In genomic region chr17:29531757-29532384, GRCm38 (mm10) we compare ENCODE assay signal across 10 mouse cellular contexts. TPM values are rescaled to one million over a fixed set of nuclear protein-coding genes. Genes with fewer than 3 reads are reported as not detected.
A peak's percentile ranks its signal among the peaks of the same experiment; 100 is the strongest.
DNase-seq lines count a peak whose midpoint lies in the region; ATAC-seq and TF ChIP-seq lines count a peak whose summit lies in the region.
"Had no signal": no experiment of that assay in that cellular context is flagged by ENCODE, and none has a peak within 500 bp of the region (broad histone marks: within the 10 kb centered on the region; RNA-seq: fewer than 3 reads in every experiment).

No protein-coding gene starts in this region.

- no peak for TF ChIP-seq POLR2A in lung, adult 2 months (IDR thresholded peaks at IDR 0.05; ENCODE audit: borderline replicate concordance, extremely low read depth, low read depth, low read length)

- no peaks in the 10 kb centered on the region for H3K36me3 ChIP-seq in lung, postnatal 0 days (ENCODE audit: insufficient read depth, low read length)
- H3K36me3 ChIP-seq: liver, embryonic 13.5 days; neural tube, embryonic 12.5 days had no signal

- DNase-seq in lung, postnatal 0 days (ENCODE audit: low spot score), result peak; percentile 18
- DNase-seq in lung, adult 2 months, result no peak
- peak; percentile 83 for DNase-seq in MEL-GATA-1-ER (ENCODE audit: extremely low read depth, low read depth)
- DNase-seq in induced T-regulatory cell, adult 2 months (ENCODE audit: low read depth), result peak; percentile 96
- peak; percentile 69 to 75 for DNase-seq in thymus, postnatal 10 days (ENCODE audit: low spot score in 2 of 2)
- no peak for DNase-seq in urinary bladder, postnatal 10 days (ENCODE audit: low spot score)
- no peak for DNase-seq in urinary bladder, adult 2 months (ENCODE audit: low spot score)
- DNase-seq: heart, postnatal 36 days; liver, embryonic 13.5 days had no signal

- TF ChIP-seq CTCF in lung, postnatal 0 days (IDR thresholded peaks at IDR 0.05), result no peak
- no peak for TF ChIP-seq CTCF in lung, adult 2 months (IDR thresholded peaks at IDR 0.05; ENCODE audit: insufficient read depth, low read length)

- TF ChIP-seq EP300 in lung, postnatal 0 days (IDR thresholded peaks at IDR 0.05), result no peak

- no peak overlapping the region for H3K9ac ChIP-seq in lung, postnatal 0 days (replicated peaks; ENCODE audit: low read depth)
- H3K9ac ChIP-seq: liver, embryonic 13.5 days; neural tube, embryonic 12.5 days had no signal

- no peaks in the 10 kb centered on the region for H3K27me3 ChIP-seq in lung, postnatal 0 days (replicated peaks; ENCODE audit: insufficient read depth, low read length)
- H3K27me3 ChIP-seq: liver, embryonic 13.5 days; neural tube, embryonic 12.5 days had no signal

- H3K9me3 ChIP-seq in lung, postnatal 0 days (ENCODE audit: low read length), result no peaks in the 10 kb centered on the region
- H3K9me3 ChIP-seq: liver, embryonic 13.5 days; neural tube, embryonic 12.5 days had no signal

- 40% methylated on average over 10 of the region's 10 CpGs for WGBS in lung, postnatal 0 days
- WGBS in lung, adult 2 months, result 44% methylated on average over 10 of the region's 10 CpGs

- H3K4me1 ChIP-seq in lung, postnatal 0 days (ENCODE audit: insufficient read depth, low read depth, low read length), result no peaks in the 10 kb centered on the region
- H3K4me1 ChIP-seq in lung, adult 2 months (ENCODE audit: control insufficient read depth, insufficient read depth, low read length), result no peaks in the 10 kb centered on the region
- H3K4me1 ChIP-seq: neural tube, embryonic 12.5 days had no signal

- H3K4me3 ChIP-seq in lung, postnatal 0 days (ENCODE audit: low read depth, low read length), result no peak overlapping the region
- H3K4me3 ChIP-seq in lung, adult 2 months (replicated peaks; ENCODE audit: extremely low read depth, low read depth, low read length), result no peak overlapping the region
- H3K4me3 ChIP-seq: liver, embryonic 13.5 days; neural tube, embryonic 12.5 days had no signal

- no peak overlapping the region for H3K4me2 ChIP-seq in lung, postnatal 0 days (replicated peaks; ENCODE audit: low read depth, low read length)
- H3K4me2 ChIP-seq: liver, embryonic 13.5 days; neural tube, embryonic 12.5 days had no signal

- no peak overlapping the region for H3K27ac ChIP-seq in lung, postnatal 0 days (ENCODE audit: low read length)
- H3K27ac ChIP-seq: liver, embryonic 13.5 days; neural tube, embryonic 12.5 days had no signal

- no peak for ATAC-seq in lung, postnatal 0 days

RNA-seq across cellular contexts. Expression of gene Gm17657, which starts 17.6 kb away (rescaled TPM):
- polyA plus RNA-seq in lung, postnatal 0 days (2015; fragmentation: Nextera tagmentation; extraction: Ambion mirVana), result not detected in 2 replicates
- not detected in 2 replicates for polyA plus RNA-seq in lung, adult 2 months (2012; rRNA removed)
- not detected in 2 replicates for polyA plus RNA-seq in urinary bladder, adult 2 months (2012; rRNA removed)
- polyA plus RNA-seq: liver, embryonic 13.5 days; neural tube, embryonic 12.5 days had no signal

RNA-seq across cellular contexts. Expression of gene Tbc1d22b, which starts 17.7 kb away (rescaled TPM):
- polyA plus RNA-seq in lung, postnatal 0 days (2015; fragmentation: Nextera tagmentation; extraction: Ambion mirVana), result 5.9 and 6.7 TPM in 2 replicates
- 16.5 and 17.7 TPM in 2 replicates for polyA plus RNA-seq in lung, adult 2 months (2012; rRNA removed)
- 13.5 and 14.1 TPM in 2 replicates for polyA plus RNA-seq in urinary bladder, adult 2 months (2012; rRNA removed)

RNA-seq across cellular contexts. Expression of gene Tmem217, which starts 20.3 kb away (rescaled TPM):
- 0.31 and 0.76 TPM in 2 replicates for polyA plus RNA-seq in lung, postnatal 0 days (2015; fragmentation: Nextera tagmentation; extraction: Ambion mirVana)
- polyA plus RNA-seq in lung, adult 2 months (2012; rRNA removed), result 0.28 TPM in 1 of 2 replicates, not detected in the other
- 0.14 and 0.21 TPM in 2 replicates for polyA plus RNA-seq in urinary bladder, adult 2 months (2012; rRNA removed)

RNA-seq across cellular contexts. Expression of gene Pim1, which starts 41.3 kb away (rescaled TPM):
- polyA plus RNA-seq in lung, postnatal 0 days (2015; fragmentation: Nextera tagmentation; extraction: Ambion mirVana), result 30.0 and 49.5 TPM in 2 replicates
- 35.8 and 48.0 TPM in 2 replicates for polyA plus RNA-seq in lung, adult 2 months (2012; rRNA removed)
- polyA plus RNA-seq in urinary bladder, adult 2 months (2012; rRNA removed), result 21.2 and 24.4 TPM in 2 replicates

Comparison
In these comparisons a context has a peak if more than half of its experiments do, and no peak if none do; other contexts are left out.
1. DNase-seq: peak in lung, postnatal 0 days (single experiment), MEL-GATA-1-ER (single experiment), induced T-regulatory cell, adult 2 months (single experiment) and thymus, postnatal 10 days (2 of 2); none in lung, adult 2 months (single experiment), urinary bladder, postnatal 10 days (single experiment) and urinary bladder, adult 2 months (single experiment).